Mouse (Mus musculus): Measurements from ENCODE around the gene Kera. TPM values are rescaled to one million over a fixed set of nuclear protein-coding genes. Genes with fewer than 3 reads are reported as not detected.

The Kera gene
- polyA plus RNA-seq, 1 experiment, result not detected

GRCm38 (mm10) chr10:97659489-97659888 is 52.8 kb downstream of the Kera start:
- TF ChIP-seq POLR2A (IDR thresholded peaks at IDR 0.05; ENCODE audit: borderline replicate concordance, low read depth, low read length) (no peak), CTCF (IDR thresholded peaks at IDR 0.05; ENCODE audit: low read depth, low read length) (no peak)
- no peak overlapping the region for H3K27ac ChIP-seq (ENCODE audit: insufficient read depth, low read depth, low read length)
- H3K4me3 ChIP-seq (ENCODE audit: insufficient read depth, low read length), result no peak overlapping the region
- no peaks in the 10 kb centered on the region for H3K4me1 ChIP-seq (ENCODE audit: control insufficient read depth, insufficient read depth, low read length)

Other genes with a start within 250 kb of the Kera start
- gene Dcn, start 127.3 kb upstream of the Kera start, polyA plus RNA-seq (2012; ENCODE audit: insufficient read depth, insufficient read length, missing spikeins), result 1.3 and 2.1 TPM in 2 replicates
- gene Lum, start 41.8 kb upstream of the Kera start, polyA plus RNA-seq (2012; ENCODE audit: insufficient read depth, insufficient read length, missing spikeins), result not detected in 2 replicates
- gene Epyc, start 37.2 kb downstream of the Kera start, polyA plus RNA-seq (2012; ENCODE audit: insufficient read depth, insufficient read length, missing spikeins), result not detected in 2 replicates
- not detected in 2 replicates for gene Ccer1, start 86.2 kb downstream of the Kera start, polyA plus RNA-seq (2012; ENCODE audit: insufficient read depth, insufficient read length, missing spikeins)
- not detected in 2 replicates for gene C030005K15Rik, start 119.9 kb downstream of the Kera start, polyA plus RNA-seq (2012; ENCODE audit: insufficient read depth, insufficient read length, missing spikeins)

Measured in bone marrow macrophage, adult 2 months (primary cell).